Mouse (Mus musculus) embryo, embryonic 11.5 days (tissue): ENCODE results near the gene 6030408B16Rik.

ENCODE experiments used
- DNase-seq: peaks from one replicate; pipeline ENCODE4 v3.0.0-alpha.2; 2012; ENCODE audit warnings: low read depth, low spot score

The 6030408B16Rik gene

DNA sequence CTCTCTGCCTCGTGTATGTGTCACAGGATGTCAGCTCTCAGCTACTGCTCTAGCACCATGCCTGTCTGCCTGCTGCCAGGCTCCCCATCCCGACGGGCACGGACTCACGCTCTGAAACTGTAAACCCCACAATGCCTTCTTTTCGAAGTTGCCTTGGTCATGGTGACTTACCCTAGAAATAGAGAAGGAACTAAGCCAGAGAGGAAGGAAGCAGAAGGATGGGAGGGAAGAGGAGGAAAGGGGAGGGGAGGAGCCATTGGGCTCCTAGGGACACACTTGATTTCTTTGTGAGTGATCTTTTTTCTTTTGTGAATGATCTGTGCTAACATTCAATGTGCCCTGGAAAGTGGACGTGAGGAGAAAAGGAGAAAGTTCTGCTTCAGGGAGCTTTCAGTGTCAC, 5.0 kb downstream of the 6030408B16Rik start:
- DNase-seq = no peak

DNA sequence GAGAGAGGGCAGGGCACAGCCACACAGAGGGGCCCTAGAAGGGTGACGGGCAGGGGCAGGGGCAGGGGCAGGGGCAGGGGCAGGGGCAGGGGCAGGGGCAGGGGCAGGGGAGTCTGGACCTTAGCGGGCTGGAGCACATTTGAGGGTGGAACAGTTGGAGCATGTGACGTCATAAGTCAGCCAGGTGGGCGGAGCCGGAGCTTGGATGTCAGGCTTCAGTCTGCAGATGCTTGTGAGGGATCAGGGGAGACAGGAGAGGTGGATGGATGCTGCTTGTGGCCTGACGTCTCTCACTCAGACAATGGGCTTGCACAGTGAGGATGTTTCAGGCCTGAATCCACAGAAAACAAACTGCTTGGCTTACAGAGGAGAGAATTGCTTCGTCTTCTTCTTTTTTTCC, 5.5 kb downstream of the 6030408B16Rik start:
- no peak for DNase-seq

DNA sequence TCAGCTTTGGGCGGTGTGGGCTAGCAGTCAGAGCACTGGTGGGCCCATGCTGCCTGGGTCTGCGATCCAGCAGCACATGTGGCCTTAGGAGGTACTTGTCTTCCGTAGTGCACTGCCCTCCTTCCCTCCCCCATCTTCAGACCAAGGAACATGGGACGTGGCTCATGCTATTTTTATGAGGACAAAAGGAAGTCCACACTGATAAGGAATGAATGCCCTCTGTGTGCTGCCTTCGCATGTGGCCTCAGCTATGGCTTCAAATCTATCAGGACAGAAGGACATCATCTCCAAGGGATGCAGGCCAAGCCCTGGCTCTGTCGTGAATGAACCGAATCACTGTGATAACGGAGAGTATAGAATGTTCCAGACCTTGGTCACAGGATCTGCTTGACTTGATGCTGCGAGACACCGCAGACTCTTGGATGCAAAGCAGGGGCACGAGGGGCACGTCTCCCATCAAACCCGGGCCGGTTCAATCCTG, 6.5 kb downstream of the 6030408B16Rik start:
- no peak for DNase-seq

GRCm38 (mm10) chr15:101300128-101300527, 7.1 kb downstream of the 6030408B16Rik start:
- no peak for DNase-seq

GRCm38 (mm10) chr15:101302201-101302600, 9.2 kb downstream of the 6030408B16Rik start:
- no peak for DNase-seq

- no peak for DNase-seq
Measured at GRCm38 (mm10) chr15:101303830-101304229, 10.8 kb downstream of the 6030408B16Rik start.

DNA sequence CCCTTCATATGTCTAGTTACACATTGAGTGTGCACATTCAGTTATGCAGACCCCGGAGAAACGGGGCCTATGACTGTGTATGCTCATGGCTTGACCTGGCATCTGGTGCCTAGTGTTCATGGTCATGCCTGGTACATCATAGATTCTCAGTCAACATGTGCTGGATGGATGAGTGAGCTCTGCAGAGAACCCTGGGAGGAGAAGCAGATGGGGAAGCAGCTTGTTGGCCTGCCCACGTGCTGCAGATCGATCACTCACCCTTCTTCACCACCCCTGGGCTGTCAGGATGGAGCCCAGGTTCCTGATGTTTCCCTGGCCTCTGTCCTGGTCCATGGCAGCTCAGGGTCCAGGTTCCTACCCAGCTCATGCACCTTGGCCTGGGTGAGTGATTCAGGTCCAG, 13.4 kb downstream of the 6030408B16Rik start:
- DNase-seq = no peak

DNA sequence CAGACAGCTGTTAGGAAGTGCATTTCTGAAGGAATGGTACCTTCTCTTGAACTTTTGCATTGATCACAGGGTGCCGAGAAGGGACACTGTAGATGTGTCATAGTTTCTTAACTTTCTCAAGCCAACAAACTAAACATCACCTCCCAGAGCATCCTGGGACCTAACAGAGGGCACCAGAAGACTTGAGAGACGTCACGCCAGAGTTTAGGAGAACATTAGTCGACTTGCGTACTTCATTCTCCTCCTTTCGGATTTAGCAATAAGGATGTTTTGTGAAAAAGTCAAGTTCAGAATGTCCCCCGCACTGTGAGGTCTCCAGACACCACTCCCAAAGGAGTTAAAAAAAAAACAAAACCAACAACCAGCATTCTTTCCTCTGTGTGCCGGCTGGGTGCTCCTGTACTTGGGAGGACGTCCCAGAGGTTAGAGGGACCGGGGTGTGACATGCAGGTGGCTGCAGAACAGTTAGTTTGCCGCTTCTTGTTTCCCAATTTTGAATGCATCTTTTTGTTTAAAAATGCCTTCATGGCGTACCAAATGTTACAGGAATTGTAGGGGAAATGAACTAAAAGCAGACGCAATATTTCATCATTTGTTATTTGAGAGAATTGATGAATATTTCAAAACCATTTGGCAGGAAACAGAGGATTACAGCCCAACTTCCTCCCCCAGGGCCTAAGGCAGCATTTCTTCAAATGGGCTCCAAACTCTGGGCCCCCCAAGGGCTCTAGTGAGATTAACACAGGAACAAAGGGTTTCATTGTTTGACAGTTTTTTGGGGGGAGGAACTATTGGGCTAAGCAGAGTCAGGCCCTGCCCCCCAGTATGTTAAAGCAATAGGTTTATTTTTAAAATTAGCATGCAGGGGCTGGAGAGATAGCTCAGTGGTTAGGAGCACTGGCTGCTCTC, 15.7 kb downstream of the 6030408B16Rik start:
- DNase-seq = no peak

- no peak for DNase-seq
Measured at GRCm38 (mm10) chr15:101309493-101309892, 16.5 kb downstream of the 6030408B16Rik start.

- DNase-seq = no peak
Measured at GRCm38 (mm10) chr15:101311087-101311770, 18.2 kb downstream of the 6030408B16Rik start.

- no peak for DNase-seq
Measured at GRCm38 (mm10) chr15:101312006-101312405, 19.0 kb downstream of the 6030408B16Rik start.

- no peak for DNase-seq
Measured at GRCm38 (mm10) chr15:101315378-101315777, 22.4 kb downstream of the 6030408B16Rik start.

DNA sequence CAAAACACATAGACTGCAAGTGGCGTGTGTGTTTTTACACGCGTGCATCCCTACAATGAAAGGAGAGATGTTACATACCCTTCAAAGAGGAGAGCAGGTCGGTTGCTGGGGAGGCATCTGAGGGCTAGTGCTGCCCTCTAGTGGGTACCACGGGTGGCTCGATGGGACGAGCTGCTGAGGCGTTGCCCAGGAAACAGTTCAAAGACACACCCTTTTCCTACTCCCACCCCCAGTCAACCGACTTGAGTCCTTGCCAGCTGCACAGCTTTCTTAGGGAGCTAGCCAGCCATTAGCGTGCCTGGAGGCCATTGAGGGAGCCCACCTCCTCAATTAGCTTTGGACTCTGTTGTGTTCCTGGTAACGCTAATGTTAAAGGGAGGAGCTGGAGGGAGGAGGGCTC, 22.8 kb downstream of the 6030408B16Rik start:
- DNase-seq = peak; percentile 84

- DNase-seq = no peak
Measured at GRCm38 (mm10) chr15:101316279-101316912, 23.4 kb downstream of the 6030408B16Rik start.

GRCm38 (mm10) chr15:101316913-101317813, 24.2 kb downstream of the 6030408B16Rik start:
- no peak for DNase-seq

DNA sequence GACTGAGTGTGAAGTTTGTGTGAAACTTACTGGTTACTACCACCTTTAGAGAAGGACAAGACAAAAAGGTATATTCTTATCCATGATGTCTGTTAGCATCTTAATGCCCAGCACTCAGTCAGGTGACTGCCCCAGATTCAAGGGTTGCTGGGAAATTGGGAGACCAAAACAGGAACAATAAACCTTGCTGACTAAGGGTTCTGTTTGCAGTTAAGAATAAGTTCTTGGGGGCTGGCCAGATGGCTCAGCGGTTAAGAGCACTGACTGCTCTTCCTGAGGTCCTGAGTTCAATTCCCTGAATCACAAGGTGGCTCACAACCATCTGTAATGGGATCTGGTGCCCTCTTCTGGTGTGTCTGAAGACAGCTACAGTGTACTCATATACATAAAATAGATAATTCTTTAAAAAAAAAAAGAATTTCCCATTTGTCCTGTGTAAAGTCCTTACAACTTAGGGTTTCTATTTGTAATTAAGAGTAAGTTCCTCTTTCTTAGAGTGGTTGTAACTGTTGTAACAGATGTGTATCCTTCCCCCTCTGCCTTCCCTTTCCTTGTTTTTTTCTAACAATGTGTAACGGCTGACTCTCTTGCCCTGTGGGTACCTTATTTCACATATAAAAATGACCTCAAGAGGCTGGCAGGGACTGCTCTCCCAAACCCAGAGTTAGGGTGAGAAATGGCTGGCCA, 24.9 kb downstream of the 6030408B16Rik start:
- no peak for DNase-seq

DNA sequence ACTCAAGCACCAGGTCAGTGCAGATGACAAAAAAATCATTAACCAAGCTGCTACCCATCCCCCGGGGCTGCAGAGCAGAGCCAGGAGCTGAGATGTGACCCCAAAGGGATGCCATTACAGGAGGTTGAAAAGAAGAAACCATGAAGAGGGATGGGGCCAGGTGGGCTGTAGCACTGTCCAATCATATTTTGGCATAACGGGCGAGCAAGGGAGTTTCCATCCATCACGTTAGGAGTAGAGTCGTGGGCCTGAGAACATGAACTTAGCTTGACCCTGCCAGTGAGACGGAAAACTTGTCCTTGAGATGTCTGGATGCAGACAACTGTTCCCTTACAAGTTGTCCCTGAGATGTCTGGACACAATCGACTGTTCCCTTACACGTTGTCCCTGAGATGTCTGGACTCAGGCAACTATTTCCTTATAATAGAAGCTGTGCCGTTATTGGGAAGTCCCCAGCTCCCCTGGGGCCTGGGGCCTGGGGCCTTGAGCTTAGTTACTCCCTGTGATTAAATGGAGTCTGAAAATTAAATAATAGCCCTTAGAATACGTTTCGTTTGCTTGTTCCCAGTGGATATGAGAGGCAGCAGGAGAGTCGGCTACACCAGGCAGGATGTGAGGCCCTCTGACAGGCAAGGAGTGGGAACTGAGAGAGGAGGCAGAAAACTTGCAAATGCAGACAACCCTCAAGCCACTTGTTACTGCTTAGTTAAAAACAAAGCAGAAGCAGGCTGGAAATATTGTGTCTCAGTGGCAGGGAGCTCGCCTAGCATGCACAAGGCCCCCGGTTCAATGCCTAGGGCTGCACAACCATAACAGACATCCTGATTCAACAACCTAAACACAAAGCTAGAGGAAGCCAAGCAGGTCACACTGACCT, 26.1 kb downstream of the 6030408B16Rik start:
- DNase-seq = no peak

DNA sequence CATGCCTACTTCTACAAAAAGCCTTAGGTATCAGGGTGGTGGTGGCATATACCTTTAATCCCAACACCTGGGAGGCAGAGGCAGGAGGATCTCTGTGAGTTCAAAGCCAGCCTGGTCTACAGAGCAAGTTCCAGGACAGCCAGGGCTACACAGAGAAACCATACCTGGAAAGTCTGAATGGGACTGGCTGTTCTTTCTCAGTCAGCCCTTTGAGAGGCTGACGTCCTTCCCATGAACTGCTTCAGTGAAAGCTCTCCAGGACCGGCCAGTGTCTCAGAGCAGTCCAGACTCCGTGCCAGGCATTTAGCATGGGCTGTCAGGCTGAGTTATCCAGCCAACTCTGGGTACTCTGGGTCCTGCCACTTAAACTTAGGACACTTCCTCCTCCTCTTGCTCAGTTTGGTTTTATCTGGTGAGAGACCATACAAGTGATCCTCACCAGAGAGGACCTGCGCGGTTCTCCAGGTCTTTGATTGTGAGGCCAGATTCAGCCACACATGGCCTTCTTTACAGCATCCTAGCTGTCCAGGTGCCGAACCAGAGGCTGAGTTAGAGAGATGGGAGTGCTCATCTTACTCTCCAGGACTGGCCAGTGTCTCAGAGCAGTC, 27.1 kb downstream of the 6030408B16Rik start:
- DNase-seq = no peak

DNA sequence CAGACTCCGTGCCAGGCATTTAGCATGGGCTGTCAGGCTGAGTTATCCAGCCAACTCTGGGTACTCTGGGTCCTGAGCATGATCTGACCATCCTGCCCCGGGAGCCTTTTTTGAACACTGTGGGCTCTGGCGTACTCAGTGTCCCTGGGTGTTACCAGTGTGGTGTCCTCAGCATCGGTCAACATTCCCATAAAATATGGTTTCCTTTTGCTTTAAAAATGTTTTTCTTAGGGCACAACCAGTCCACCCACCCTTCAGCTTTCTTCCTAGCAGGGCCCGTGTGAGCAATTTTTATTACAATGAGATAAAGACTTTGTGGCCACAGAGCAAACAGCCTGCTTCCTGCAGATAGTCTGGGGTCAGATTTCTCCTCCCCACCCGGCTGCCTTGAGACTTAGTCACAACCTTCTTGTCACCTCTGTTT, 27.6 kb downstream of the 6030408B16Rik start:
- no peak for DNase-seq
